Mouse (Mus musculus): ENCODE measurements around the gene Akt2. TPM values are rescaled to one million over a fixed set of nuclear protein-coding genes. Genes with fewer than 3 reads are reported as not detected.
A peak's percentile ranks its signal among the peaks of the same experiment; 100 is the strongest.

The Akt2 gene
- polyA plus RNA-seq, 1 experiment from 2014 or later, result 71.9 TPM

- ChIA-PET CTCF (no interaction called here), POLR2A (no interaction called here)
- DNase-seq (ENCODE audit: low read depth, low spot score) (no peak), ATAC-seq (no peak)
- H3K27me3 ChIP-seq, result peaks cover 10% of the 10 kb centered on the region
- in situ Hi-C loops (cut with MboI; ENCODE audit: low pct_unique_long_range_greater_than_20kb), result loop anchor here (10.0 kb wide), 1 partner anchor 66 kb away; no protein-coding TSS in a partner anchor
- no peak for TF ChIP-seq CTCF (IDR thresholded peaks at IDR 0.05)
Observed at GRCm38 (mm10) chr7:27658712-27659663, 67.6 kb downstream of the Akt2 start.

GRCm38 (mm10) chr7:27662038-27662437 is 70.7 kb downstream of the Akt2 start:
- H3K27me3 ChIP-seq, result no peaks in the 10 kb centered on the region
- no peak for ATAC-seq
- CTCF ChIA-PET, result no interaction called here
- POLR2A ChIA-PET, result no interaction called here
- no peak for TF ChIP-seq CTCF (IDR thresholded peaks at IDR 0.05)
- no peak for DNase-seq (ENCODE audit: low read depth, low spot score)
- in situ Hi-C loops (cut with MboI; ENCODE audit: low pct_unique_long_range_greater_than_20kb), result no loop called here

- ChIA-PET CTCF (no interaction called here), POLR2A (interaction anchor here (2.3 kb wide), 1 partner anchor 8 kb away, joined by 8 read pairs; no protein-coding TSS in a partner anchor)
- ATAC-seq, result no peak
- no peak for DNase-seq (ENCODE audit: low read depth, low spot score)
- no peaks in the 10 kb centered on the region for H3K27me3 ChIP-seq
- no peak for TF ChIP-seq CTCF (IDR thresholded peaks at IDR 0.05)
- in situ Hi-C loops (cut with MboI; ENCODE audit: low pct_unique_long_range_greater_than_20kb), result no loop called here
Observed at GRCm38 (mm10) chr7:27673064-27673574, 81.8 kb downstream of the Akt2 start.

- CTCF ChIA-PET, result no interaction called here
- DNase-seq (ENCODE audit: low read depth, low spot score) (no peak), ATAC-seq (no peak)
- no peak for TF ChIP-seq CTCF (IDR thresholded peaks at IDR 0.05)
- POLR2A ChIA-PET, result interaction anchor here (2.3 kb wide), 1 partner anchor 8 kb away, joined by 8 read pairs; no protein-coding TSS in a partner anchor
- no peaks in the 10 kb centered on the region for H3K27me3 ChIP-seq
- in situ Hi-C loops (cut with MboI; ENCODE audit: low pct_unique_long_range_greater_than_20kb), result no loop called here
Observed at GRCm38 (mm10) chr7:27673575-27674131, 82.3 kb downstream of the Akt2 start.

- ChIA-PET POLR2A (interaction anchor here (2.3 kb wide), 1 partner anchor 9 kb away, joined by 8 read pairs; no protein-coding TSS in a partner anchor), CTCF (interaction anchor here (0.8 kb wide), 1 partner anchor 19 kb away, joined by 3 read pairs; no protein-coding TSS in a partner anchor)
- no peak for TF ChIP-seq CTCF (IDR thresholded peaks at IDR 0.05)
- in situ Hi-C loops (cut with MboI; ENCODE audit: low pct_unique_long_range_greater_than_20kb), result no loop called here
- DNase-seq (ENCODE audit: low read depth, low spot score) (no peak), ATAC-seq (peak; percentile 67)
- H3K27me3 ChIP-seq, result no peaks in the 10 kb centered on the region
Observed at GRCm38 (mm10) chr7:27674195-27674521, 82.8 kb downstream of the Akt2 start.

- TF ChIP-seq CTCF (IDR thresholded peaks at IDR 0.05), result no peak
- ChIA-PET CTCF (interaction anchor here (0.8 kb wide), 1 partner anchor 20 kb away, joined by 3 read pairs; no protein-coding TSS in a partner anchor), POLR2A (interaction anchor here (0.7 to 2.3 kb wide), 2 partner anchors 9 to 81 kb away, joined by 3 to 8 read pairs; no protein-coding TSS in a partner anchor)
- peak; percentile 84 for DNase-seq (ENCODE audit: low read depth, low spot score)
- no peaks in the 10 kb centered on the region for H3K27me3 ChIP-seq
- in situ Hi-C loops (cut with MboI; ENCODE audit: low pct_unique_long_range_greater_than_20kb), result no loop called here
- ATAC-seq, result peak; percentile 93
Observed at GRCm38 (mm10) chr7:27674522-27675221, 83.3 kb downstream of the Akt2 start, which contains the start of gene Map3k10. Gene Map3k10 (minus strand): TSS chr7:27674598.

GRCm38 (mm10) chr7:27675222-27675612 is 83.9 kb downstream of the Akt2 start:
- no peak for ATAC-seq

GRCm38 (mm10) chr7:27683218-27683617 is 91.9 kb downstream of the Akt2 start:
- DNase-seq (ENCODE audit: low read depth, low spot score) (no peak), ATAC-seq (no peak)
- no peak for TF ChIP-seq CTCF (IDR thresholded peaks at IDR 0.05)
- POLR2A ChIA-PET, result interaction anchor here (0.7 kb wide), 1 partner anchor 76 kb away, joined by 4 read pairs; no protein-coding TSS in a partner anchor
- in situ Hi-C loops (cut with MboI; ENCODE audit: low pct_unique_long_range_greater_than_20kb), result loop anchor here (5.0 kb wide), 1 partner anchor 89 kb away; no protein-coding TSS in a partner anchor
- CTCF ChIA-PET, result no interaction called here
- no peaks in the 10 kb centered on the region for H3K27me3 ChIP-seq

More at GRCm38 (mm10) chr7:27675222-27675612, 83.9 kb downstream of the Akt2 start:
- no peak for DNase-seq (ENCODE audit: low read depth, low spot score)
- ChIA-PET POLR2A (interaction anchor here (0.7 to 2.3 kb wide), 2 partner anchors 10 to 82 kb away, joined by 3 to 8 read pairs; no protein-coding TSS in a partner anchor), CTCF (no interaction called here)
- in situ Hi-C loops (cut with MboI; ENCODE audit: low pct_unique_long_range_greater_than_20kb), result no loop called here
- no peak for TF ChIP-seq CTCF (IDR thresholded peaks at IDR 0.05)
- no peaks in the 10 kb centered on the region for H3K27me3 ChIP-seq

- H3K27me3 ChIP-seq, result no peaks in the 10 kb centered on the region
- CTCF ChIA-PET, result interaction anchor here (0.7 to 1.2 kb wide), 2 partner anchors 22 to 51 kb away, joined by 3 read pairs; no protein-coding TSS in a partner anchor
- no peak for DNase-seq (ENCODE audit: low read depth, low spot score)
- no peak for ATAC-seq
- POLR2A ChIA-PET, result interaction anchor here (0.7 kb wide), 1 partner anchor 15 kb away, joined by 4 read pairs; no protein-coding TSS in a partner anchor
- in situ Hi-C loops (cut with MboI; ENCODE audit: low pct_unique_long_range_greater_than_20kb), result loop anchor here (5.0 kb wide), 1 partner anchor 33 kb away; the partner anchor contains the start of gene Ttc9b
- no peak for TF ChIP-seq CTCF (IDR thresholded peaks at IDR 0.05)
Observed at GRCm38 (mm10) chr7:27685220-27685619, 93.9 kb downstream of the Akt2 start.
